Mouse (Mus musculus): ENCODE measurements around the gene Chrm3.

Gene Chrm3

DNA sequence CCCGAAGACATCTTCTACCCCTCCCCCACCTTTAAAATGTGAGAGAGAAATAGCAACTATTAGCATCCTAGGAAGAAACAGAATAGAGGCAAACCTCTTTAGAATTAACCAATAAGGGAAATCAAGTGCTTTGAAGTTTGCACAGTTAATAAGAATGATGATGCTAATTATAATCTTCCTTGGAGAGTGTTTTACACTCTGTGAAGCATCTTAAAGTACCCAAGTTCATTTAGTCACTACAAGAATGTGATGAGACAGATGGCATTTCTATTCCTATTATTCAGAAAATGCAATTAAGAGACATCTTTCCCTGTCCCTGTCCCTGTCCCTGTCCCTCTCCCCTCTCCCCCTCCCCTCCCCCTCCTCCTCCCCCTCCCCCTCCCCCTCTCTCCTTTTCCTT is 382.9 kb downstream of the Chrm3 start:
- DNase-seq = no peak

GRCm38 (mm10) chr13:9973742-9974321 is 386.8 kb downstream of the Chrm3 start:
- DNase-seq = no peak

DNA sequence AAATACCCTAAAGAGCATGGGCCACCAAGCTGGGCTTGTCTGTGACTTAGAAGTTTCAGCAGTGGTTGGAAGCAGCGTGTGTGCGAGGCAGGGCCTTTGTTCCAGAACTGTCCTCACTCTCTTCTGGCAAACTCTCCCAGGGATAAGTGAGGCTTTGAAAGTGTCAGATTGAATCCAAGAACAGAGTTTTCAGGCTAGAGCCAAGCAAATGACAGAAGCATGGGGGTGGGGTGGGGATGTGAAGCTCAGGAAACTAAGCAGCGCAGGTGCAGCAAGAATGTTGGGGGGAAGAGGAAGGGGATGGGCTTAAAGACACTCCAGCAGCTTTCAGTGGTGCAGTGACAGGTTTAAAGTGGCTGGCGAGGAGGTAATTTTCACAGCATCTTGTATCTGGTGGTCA is 388.8 kb downstream of the Chrm3 start:
- DNase-seq = no peak

GRCm38 (mm10) chr13:9952619-9953018 is 408.0 kb downstream of the Chrm3 start:
- DNase-seq = no peak

- no peak for DNase-seq
Measured at GRCm38 (mm10) chr13:9951376-9951775, 409.3 kb downstream of the Chrm3 start.

DNA sequence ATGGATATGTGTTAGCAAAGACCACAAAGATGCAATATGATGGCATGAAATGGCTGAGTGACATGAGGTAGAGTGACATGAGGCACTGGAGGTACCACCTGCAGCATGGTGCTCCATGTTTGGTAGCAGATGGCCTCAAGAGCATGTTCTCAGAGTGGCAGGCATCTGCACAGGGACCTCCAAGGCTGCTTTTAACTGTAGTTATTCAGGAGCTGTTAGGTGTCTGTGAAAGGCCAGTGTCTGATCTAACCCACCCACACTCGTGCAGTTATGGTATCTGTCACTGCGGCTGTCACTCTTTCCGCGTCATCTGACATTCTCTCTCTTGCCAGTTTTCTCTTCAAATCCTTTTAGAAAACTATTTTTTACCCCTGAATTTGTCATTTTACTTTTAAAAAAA is 411.6 kb downstream of the Chrm3 start:
- DNase-seq = no peak

DNA sequence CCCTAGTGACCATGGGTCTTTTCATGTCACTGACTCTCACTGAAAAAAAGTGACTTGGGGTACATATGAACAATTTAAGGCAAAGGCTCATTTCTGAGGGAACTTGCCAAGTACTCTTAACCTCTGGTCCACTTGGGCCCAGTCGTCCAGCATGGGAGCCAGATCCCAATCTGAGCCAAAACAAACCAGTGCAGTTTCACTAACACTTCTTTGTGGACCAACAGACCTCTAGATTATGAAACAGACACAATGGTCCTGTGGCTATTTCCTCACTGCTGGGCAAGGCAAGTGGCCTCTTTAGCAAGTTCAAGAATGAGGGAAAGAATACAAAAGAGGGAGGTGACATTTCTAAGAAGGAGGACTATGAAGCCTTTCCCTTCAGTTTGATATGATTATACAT is 420.5 kb downstream of the Chrm3 start:
- peak; percentile 5 for DNase-seq

DNA sequence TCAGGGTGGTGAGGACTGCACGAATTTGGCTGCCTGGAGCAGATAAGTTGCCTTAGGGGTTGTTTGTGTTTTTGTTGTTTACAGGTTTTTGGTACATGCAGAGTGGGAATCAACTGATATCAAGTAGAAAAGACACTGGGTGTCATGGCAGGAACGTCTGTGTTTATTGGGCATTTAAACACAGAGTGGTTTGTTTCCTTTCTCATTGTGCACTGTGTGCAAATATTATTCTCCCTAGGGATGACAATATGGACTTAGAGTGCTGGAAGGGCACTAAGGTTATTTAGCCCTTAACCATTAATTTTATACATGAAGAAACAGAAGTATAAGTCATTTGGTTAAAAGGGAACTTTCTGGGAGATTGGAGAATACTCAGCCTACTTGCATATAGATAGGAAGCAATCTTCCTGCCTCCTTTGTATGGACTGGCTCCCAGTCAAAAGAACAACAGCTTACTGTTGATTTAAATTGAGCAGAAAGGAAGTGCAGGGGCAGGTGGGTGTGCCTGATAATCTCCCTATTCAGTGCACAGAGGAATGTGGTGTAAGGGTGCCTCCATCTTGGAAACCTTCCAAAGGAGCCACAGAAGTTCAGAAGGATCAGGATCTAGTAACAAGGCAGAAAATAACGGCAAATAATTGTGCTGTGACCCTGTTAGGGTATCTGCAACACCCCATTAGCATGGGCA is 421.7 kb downstream of the Chrm3 start:
- DNase-seq = peak; percentile 5

- DNase-seq = no peak
Measured at GRCm38 (mm10) chr13:9932714-9933113, 427.9 kb downstream of the Chrm3 start.

DNA sequence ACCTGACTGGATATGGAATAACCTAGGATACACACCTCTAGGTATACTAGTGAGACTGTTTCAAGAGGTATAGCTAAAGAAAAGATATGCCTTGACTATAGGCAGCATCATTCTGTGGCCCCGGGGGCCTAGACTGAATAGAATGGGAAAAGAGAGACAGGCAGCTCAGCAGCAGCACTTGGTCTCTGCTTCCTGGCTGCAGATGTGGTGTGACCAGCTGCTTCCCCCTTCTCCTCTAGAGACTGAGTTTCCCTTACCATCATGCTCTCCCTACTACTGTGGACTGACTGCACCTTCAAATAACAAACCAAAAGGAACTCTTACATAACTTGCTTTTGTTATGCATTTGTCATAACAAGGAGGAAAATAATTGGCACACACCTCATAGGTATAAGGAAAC is 430.0 kb downstream of the Chrm3 start:
- DNase-seq = no peak

- DNase-seq = peak; percentile 11
Measured at GRCm38 (mm10) chr13:9929978-9930377, 430.7 kb downstream of the Chrm3 start.

- DNase-seq = no peak
Measured at GRCm38 (mm10) chr13:9921150-9921549, 439.5 kb downstream of the Chrm3 start.

GRCm38 (mm10) chr13:9912697-9913096 is 447.9 kb downstream of the Chrm3 start:
- DNase-seq = no peak

- no peak for DNase-seq
Measured at GRCm38 (mm10) chr13:9908707-9909106, 451.9 kb downstream of the Chrm3 start.

- DNase-seq = no peak
Measured at GRCm38 (mm10) chr13:9907202-9907601, 453.4 kb downstream of the Chrm3 start.

GRCm38 (mm10) chr13:9904455-9904854 is 456.2 kb downstream of the Chrm3 start:
- DNase-seq = no peak

- DNase-seq = no peak
Measured at GRCm38 (mm10) chr13:9900653-9901385, 459.8 kb downstream of the Chrm3 start.

DNA sequence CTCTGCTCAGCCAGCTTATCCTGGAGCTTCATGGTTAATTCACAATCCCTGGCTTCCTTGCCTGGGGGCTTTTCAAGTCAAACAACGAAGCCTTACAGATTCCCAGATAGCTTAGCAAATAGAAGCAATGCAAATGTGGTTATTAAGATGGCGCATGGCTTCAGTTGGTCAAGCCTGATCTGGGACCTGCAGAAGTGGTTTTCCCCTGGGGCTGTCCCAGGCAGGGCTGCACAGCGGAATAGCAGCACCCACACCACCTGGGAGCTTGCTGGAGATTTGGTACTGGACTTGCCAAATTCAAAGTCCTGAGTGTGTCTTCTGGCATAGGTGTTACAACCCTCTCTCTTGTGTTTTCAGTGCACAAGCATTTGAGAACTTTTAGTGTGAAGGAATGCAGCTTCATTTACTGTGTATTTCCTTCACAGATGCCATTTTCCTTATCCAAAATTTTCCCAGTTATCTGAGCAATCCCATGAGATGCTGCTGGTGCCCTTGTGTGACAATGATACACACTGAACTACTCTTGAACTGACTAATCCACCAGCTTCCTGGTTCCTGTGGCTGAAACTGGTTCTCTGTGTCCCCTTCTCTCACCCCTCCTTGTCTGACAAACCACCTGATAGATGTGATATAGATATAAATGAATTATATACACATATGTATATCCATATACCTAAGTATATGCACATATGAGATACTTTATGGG is 461.8 kb downstream of the Chrm3 start:
- DNase-seq = no peak

GRCm38 (mm10) chr13:9897231-9897630 is 463.4 kb downstream of the Chrm3 start:
- DNase-seq = no peak

DNA sequence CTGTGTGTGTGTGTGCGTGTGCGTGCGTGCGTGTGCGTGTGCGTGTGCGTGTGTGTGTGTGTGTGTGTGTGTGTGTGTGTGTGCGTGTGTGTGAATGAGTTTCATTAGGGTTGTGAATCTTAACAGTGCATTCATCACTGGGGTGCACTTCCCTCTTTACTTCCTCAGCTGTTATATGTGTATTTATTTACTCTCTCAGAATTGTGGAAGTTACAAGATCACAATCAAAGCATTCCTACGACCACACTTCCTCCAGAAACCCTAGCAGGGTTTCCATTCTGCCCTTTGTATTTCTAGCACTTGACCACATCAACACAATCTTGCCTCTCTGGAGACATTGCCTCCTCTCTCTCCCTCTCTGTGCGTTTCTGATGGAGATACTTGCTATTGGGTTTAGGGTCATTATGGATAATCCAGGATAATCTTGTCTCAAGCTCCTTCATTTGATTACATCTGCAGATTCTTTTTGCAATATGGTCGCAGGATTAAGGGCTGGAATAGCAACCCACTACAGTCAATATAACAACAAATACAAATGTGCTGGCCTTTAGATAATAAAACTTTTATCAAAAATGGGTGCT is 465.5 kb downstream of the Chrm3 start:
- no peak for DNase-seq

- no peak for DNase-seq
Measured at GRCm38 (mm10) chr13:9891088-9891487, 469.6 kb downstream of the Chrm3 start.

DNA sequence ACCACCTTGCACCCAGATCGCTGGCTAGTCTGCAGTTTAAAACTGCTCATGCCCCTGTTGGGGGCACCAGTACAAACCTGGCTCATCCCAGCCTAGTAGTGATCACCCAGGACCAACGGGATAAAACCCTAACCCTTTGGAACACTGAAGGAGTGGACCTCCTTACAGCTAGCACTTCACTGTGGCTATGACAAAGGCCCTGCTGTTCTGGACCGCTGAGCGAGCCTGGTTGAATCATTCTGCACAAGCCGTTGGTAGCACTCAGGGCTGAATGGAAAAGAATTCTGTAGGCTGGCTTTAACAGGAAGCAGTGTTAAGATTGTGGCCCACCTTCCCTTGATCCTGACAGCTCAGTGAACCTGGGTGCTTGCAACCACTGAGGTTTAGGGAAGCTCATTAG is 470.2 kb downstream of the Chrm3 start:
- no peak for DNase-seq

DNA sequence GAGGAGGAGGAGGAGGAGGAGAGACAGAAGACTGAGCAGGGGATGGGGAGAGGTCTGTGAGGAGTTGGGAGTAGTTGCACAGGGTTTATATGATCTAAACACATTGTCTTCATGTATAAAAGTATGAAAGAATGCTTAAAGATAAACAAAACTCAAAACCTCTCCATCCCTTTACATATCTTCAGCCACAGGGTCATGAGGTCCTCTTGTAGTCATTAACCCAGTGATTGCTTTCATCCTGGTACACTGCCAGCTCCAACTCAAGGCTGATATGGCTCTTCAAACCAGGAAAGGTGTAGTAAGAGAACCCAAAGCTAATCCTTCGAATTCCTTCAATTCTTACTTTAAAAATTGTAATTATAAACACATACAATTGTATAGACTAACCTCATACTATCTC is 470.7 kb downstream of the Chrm3 start:
- no peak for DNase-seq

Measured in kidney, postnatal 10 days (tissue).